Mouse (Mus musculus) liver, embryonic 14.5 days (tissue): ENCODE results near the gene Mtap. TPM values are rescaled to one million over a fixed set of nuclear protein-coding genes. Genes with fewer than 3 reads are reported as not detected.

ENCODE experiments used
- ATAC-seq: fragments of 200-750 bp; cut with Nextera tagmentation; 2 replicates; pipeline ENCODE4 v1.8.0; 2017; ENCODE audit warnings: moderate number of reproducible peaks, mild to moderate bottlenecking, moderate library complexity; ENCODE audit not compliant: insufficient read depth
- DNase-seq, 3 experiments: peaks; one replicate each; pipeline ENCODE4 v3.0.0-alpha.2; 2012 to 2013; ENCODE audit warnings: low read depth in 3 of 3, low spot score in 3 of 3
- H3K27ac ChIP-seq: fragments of 300-500 bp; sonication (generic); 2 replicates; pipeline ENCODE4 v1.5.1; 2014; ENCODE audit warnings: moderate library complexity, mild to moderate bottlenecking, control low read depth, inconsistent platforms
- H3K27me3 ChIP-seq: fragments of 300-500 bp; sonication (generic); 2 replicates; pipeline ENCODE4 v1.6.1; 2014; ENCODE audit warnings: mild to moderate bottlenecking, low read length, moderate library complexity; ENCODE audit not compliant: control insufficient read depth, insufficient read depth
- H3K36me3 ChIP-seq: fragments of 300-500 bp; sonication (generic); replicated peaks from 2 replicates; pipeline ENCODE4 v1.6.1; 2014; ENCODE audit warnings: low read depth; ENCODE audit not compliant: control insufficient read depth, insufficient read depth
- H3K4me1 ChIP-seq, 2 experiments: fragments of 200-500 bp in 1 of 2; fragments of 300-500 bp in 1 of 2; sonication (generic) in 1 of 2; replicated peaks; 2 replicates each; pipeline ENCODE4 v1.6.1; 2012 to 2014; ENCODE audit warnings: antibody characterized with exemption in 1 of 2, inconsistent platforms in 1 of 2, low read length in 1 of 2; ENCODE audit not compliant: control insufficient read depth in 2 of 2, insufficient read depth in 2 of 2
- H3K4me2 ChIP-seq: fragments of 300-500 bp; sonication (generic); 2 replicates; pipeline ENCODE4 v1.6.1; 2014; ENCODE audit warnings: low read depth, mild to moderate bottlenecking, control low read depth, moderate library complexity
- H3K4me3 ChIP-seq, 2 experiments: fragments of 200-500 bp in 1 of 2; fragments of 300-500 bp in 1 of 2; sonication (generic) in 1 of 2; 2 replicates each; pipeline ENCODE4 v1.5.1; 2012 to 2014; ENCODE audit warnings: low read depth in 2 of 2, low read length in 2 of 2, mild to moderate bottlenecking in 2 of 2, control low read depth in 1 of 2, inconsistent platforms in 1 of 2, moderate library complexity in 1 of 2; ENCODE audit not compliant: insufficient read depth in 1 of 2
- H3K9ac ChIP-seq: fragments of 300-500 bp; sonication (generic); replicated peaks from 2 replicates; pipeline ENCODE4 v1.6.1; 2014; ENCODE audit warnings: mild to moderate bottlenecking, control low read depth, moderate library complexity
- H3K9me3 ChIP-seq: fragments of 300-500 bp; sonication (generic); 2 replicates; pipeline ENCODE4 v1.6.1; 2016; ENCODE audit warnings: low read length, mixed read lengths; ENCODE audit not compliant: control insufficient read depth
- CTCF ChIP-seq: IDR thresholded peaks from 2 replicates; pipeline ENCODE4 v1.5.1; 2016; ENCODE audit warnings: antibody characterized with exemption, low read depth, control low read depth
- EP300 ChIP-seq: IDR thresholded peaks from 2 replicates; pipeline ENCODE4 v1.6.1; 2016; ENCODE audit warnings: antibody characterized with exemption, low read depth
- WGBS: fragments of 180-500 bp; shearing (Covaris S2); extraction: QIAGEN DNeasy Blood & Tissue Kit; methylation state at CpG from one replicate; pipeline ENCODE4 v1.1.7; 2014; ENCODE audit not compliant: insufficient replicate concordance; 5-methylcytosine and 5-hydroxymethylcytosine counted together
- polyA plus RNA-seq, 2 experiments: library from polyadenylated mRNA; depleted of rRNA in 1 of 2; stranded (reverse) in 1 of 2; unstranded in 1 of 2; fragments of >200 nt; fragmentation: Nextera tagmentation in 1 of 2; extraction: Ambion mirVana in 1 of 2; gene quantifications; 2 replicates each; pipeline versions ENCODE4 v1.2.1 to v1.2.3; 2012 to 2014

Gene Mtap
- polyA plus RNA-seq, 2 experiments: 9.8 to 20.4 TPM

DNA sequence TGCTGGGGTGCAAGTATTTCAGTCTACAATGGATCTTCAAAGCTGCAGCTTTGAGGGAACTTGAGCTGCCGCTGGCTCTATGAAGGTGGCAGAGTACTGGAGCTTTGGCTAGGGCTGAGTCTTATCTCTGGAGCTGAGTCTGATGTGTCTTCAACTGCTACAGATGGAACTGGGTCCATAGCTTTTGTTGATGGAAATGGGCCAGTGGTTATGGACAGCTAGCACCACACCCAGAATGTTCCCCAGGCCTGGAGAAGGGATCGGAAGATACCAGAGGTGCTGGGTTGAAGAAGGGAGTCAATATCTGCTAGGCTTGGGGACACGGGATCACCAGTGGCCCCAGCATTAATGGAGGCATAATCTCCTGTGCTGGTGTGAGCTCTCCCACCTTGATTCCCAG lies 45.6 kb downstream of the Mtap start:
- no peaks in the 10 kb centered on the region for H3K27me3 ChIP-seq
- no peaks in the 10 kb centered on the region for H3K4me1 ChIP-seq
- H3K27ac ChIP-seq: no peak overlapping the region
- H3K9ac ChIP-seq: no peak overlapping the region
- H3K9me3 ChIP-seq: no peaks in the 10 kb centered on the region
- H3K36me3 ChIP-seq: no peaks in the 10 kb centered on the region; the same call in none of the 2 replicates
- DNase-seq (no peak), ATAC-seq (no peak)
- H3K4me3 ChIP-seq: no peak overlapping the region
- no peak overlapping the region for H3K4me2 ChIP-seq
- no peak for TF ChIP-seq EP300
- no peak for TF ChIP-seq CTCF
- WGBS: 83% methylated on average over 3 of the region's 3 CpGs

DNA sequence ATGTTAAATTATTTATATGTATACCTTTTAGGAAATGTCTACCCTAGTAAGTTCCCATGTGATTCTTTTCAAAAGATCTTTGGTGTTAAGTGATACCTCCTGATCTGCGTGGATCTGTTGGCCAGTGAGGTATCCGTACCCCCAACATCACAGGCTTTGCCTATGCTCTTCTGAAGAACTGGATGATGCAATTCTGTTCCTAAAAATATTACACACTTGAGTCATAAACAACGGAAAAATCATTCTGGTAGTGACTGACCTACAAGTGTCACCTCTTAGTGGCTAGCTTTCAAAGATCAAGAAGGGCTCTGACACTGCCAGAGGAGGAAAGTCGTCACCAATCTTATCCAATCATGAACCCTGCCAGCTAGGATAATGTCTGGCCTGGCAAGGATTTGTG lies 58.6 kb downstream of the Mtap start:
- TF ChIP-seq EP300 (no peak), CTCF (no peak)
- 54% methylated on average over 4 of the region's 4 CpGs for WGBS
- no peak overlapping the region for H3K27ac ChIP-seq
- ATAC-seq (no peak), DNase-seq (no peak)
- no peak overlapping the region for H3K4me2 ChIP-seq
- no peaks in the 10 kb centered on the region for H3K27me3 ChIP-seq
- H3K36me3 ChIP-seq: no peaks in the 10 kb centered on the region
- H3K9me3 ChIP-seq: no peaks in the 10 kb centered on the region
- no peaks in the 10 kb centered on the region for H3K4me1 ChIP-seq
- H3K4me3 ChIP-seq: no peak overlapping the region
- no peak overlapping the region for H3K9ac ChIP-seq

DNA sequence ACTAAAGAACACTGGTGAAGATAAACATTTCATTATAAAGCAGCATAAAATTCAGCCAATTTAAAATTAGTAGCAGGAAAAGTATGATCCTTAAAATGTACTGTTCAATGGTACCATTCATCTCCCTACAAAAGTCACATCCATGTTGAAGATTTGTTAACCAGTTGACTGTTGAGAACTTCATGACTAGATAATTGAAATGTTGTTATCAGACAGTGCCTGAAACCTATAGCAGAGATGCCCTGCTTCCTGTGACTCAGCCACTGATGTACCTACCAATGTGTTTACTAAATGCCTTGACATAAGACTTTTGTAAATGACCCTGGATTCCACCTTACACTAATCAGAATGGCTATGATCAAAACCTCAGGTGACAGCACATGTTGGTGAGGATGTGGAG lies 60.2 kb downstream of the Mtap start:
- Histone ChIP-seq H3K27me3 (no peaks in the 10 kb centered on the region), H3K4me2 (no peak overlapping the region), H3K4me3 (no peak overlapping the region), H3K9ac (no peak overlapping the region), H3K27ac (no peak overlapping the region), H3K4me1 (no peaks in the 10 kb centered on the region), H3K36me3 (no peaks in the 10 kb centered on the region), H3K9me3 (no peaks in the 10 kb centered on the region)
- TF ChIP-seq CTCF (no peak), EP300 (no peak)
- DNase-seq (no peak), ATAC-seq (no peak)

DNA sequence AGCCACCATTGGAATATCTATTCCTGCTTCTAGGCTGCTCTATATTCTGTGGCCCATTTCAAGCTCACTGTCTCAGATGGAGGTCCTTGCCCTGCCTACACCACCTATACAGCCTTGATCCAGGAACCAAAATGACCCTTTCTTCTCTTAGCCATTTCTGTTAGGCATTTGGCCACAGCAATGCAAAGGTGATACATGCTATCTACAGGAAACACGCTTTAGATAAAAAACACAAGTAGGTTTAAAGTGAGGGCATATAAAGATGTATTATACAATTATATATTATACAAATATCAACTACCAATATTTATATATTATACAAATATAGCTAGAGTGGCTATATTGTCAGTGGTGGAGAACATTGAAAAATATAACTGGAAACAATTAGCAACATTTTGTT lies 63.9 kb downstream of the Mtap start:
- no peaks in the 10 kb centered on the region for H3K9me3 ChIP-seq
- H3K4me1 ChIP-seq: no peaks in the 10 kb centered on the region
- no peak for TF ChIP-seq EP300
- TF ChIP-seq CTCF: no peak
- no peak overlapping the region for H3K4me2 ChIP-seq
- H3K9ac ChIP-seq: no peak overlapping the region
- H3K36me3 ChIP-seq: no peaks in the 10 kb centered on the region
- no peak overlapping the region for H3K27ac ChIP-seq
- H3K4me3 ChIP-seq: no peak overlapping the region
- DNase-seq (no peak), ATAC-seq (no peak)
- no peaks in the 10 kb centered on the region for H3K27me3 ChIP-seq
- 61% methylated on average over 1 of the region's 1 CpGs for WGBS

DNA sequence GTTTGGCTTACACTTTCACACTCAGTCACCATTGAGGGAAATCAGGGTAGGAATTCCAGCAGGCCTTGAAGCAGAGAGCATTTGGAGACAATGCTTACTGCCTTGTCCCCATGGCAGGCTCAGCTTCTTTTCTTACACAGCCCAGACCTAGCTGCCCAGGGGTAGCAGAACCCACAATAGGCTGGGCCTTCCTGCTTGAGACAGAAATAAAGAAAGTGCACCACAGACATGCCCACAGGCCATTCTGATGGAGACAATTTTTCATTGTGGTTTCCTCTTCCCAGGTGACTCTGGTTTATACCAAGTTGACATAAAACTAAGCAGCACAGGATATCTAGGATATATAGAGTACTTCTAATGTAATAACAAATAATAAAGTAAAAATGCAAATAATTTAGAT lies 72.4 kb downstream of the Mtap start:
- Histone ChIP-seq H3K27me3 (no peaks in the 10 kb centered on the region), H3K36me3 (no peaks in the 10 kb centered on the region), H3K27ac (no peak overlapping the region), H3K4me2 (no peak overlapping the region), H3K4me3 (no peak overlapping the region), H3K9ac (no peak overlapping the region), H3K9me3 (no peaks in the 10 kb centered on the region), H3K4me1 (no peaks in the 10 kb centered on the region)
- ATAC-seq (no peak), DNase-seq (no peak)
- no peak for TF ChIP-seq EP300

DNA sequence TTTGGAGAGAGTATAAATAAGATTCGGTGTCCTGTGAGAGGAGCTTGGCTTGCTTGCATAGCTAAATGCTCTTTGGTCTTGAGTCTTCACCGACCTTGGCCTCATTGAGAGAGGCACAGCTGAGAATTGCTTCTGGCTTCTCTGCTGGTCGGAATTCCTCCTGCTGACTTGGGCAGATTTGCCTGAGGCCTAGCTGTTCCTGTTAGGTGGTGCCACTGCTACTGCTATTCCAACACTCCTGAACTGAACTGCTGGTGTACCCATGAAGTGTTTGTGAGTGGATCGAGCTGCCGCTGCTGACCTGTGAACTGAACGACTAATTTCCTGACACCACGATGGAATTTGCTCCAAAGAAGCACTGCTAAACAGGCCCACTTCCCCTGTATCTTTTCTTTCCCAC lies 73.4 kb downstream of the Mtap start:
- ATAC-seq (no peak), DNase-seq (no peak)
- H3K9ac ChIP-seq: no peak overlapping the region
- TF ChIP-seq CTCF (no peak), EP300 (no peak)
- no peaks in the 10 kb centered on the region for H3K36me3 ChIP-seq
- WGBS: 58% methylated on average over 7 of the region's 7 CpGs
- H3K4me1 ChIP-seq: no peaks in the 10 kb centered on the region
- H3K4me2 ChIP-seq: no peak overlapping the region
- no peak overlapping the region for H3K4me3 ChIP-seq
- H3K27me3 ChIP-seq: no peaks in the 10 kb centered on the region
- H3K9me3 ChIP-seq: no peaks in the 10 kb centered on the region
- no peak overlapping the region for H3K27ac ChIP-seq
